Mouse (Mus musculus): ENCODE data around the gene Gatad1.
A peak's percentile ranks its signal among the peaks of the same experiment; 100 is the strongest.
"Not testable (repeated sequence)": the region's sequence is repeated elsewhere in the genome, so short reads cannot be mapped to it uniquely, and the experiment has no call there.

The Gatad1 gene

GRCm38 (mm10) chr5:3633951-3634350 is 23.0 kb downstream of the Gatad1 start:
- DNase-seq (ENCODE audit: low read depth) = no peak

GRCm38 (mm10) chr5:3633315-3633714 is 23.7 kb downstream of the Gatad1 start:
- DNase-seq (ENCODE audit: low read depth) = no peak

- no peak for DNase-seq (ENCODE audit: low read depth)
Measured at GRCm38 (mm10) chr5:3632285-3632684, 24.7 kb downstream of the Gatad1 start.

- DNase-seq (ENCODE audit: low read depth) = no peak
Measured at GRCm38 (mm10) chr5:3631512-3632271, 25.3 kb downstream of the Gatad1 start.

- no peak for DNase-seq (ENCODE audit: low read depth)
Measured at GRCm38 (mm10) chr5:3630055-3630454, 26.9 kb downstream of the Gatad1 start.

GRCm38 (mm10) chr5:3620486-3620885 is 36.5 kb downstream of the Gatad1 start:
- DNase-seq (ENCODE audit: low read depth) = no peak

GRCm38 (mm10) chr5:3611835-3612234 is 45.1 kb downstream of the Gatad1 start:
- not testable (repeated sequence) for DNase-seq (ENCODE audit: low read depth)

GRCm38 (mm10) chr5:3609241-3609640 is 47.7 kb downstream of the Gatad1 start:
- DNase-seq (ENCODE audit: low read depth) = no peak

GRCm38 (mm10) chr5:3607114-3607513 is 49.9 kb downstream of the Gatad1 start:
- no peak for DNase-seq (ENCODE audit: low read depth)

- no peak for DNase-seq (ENCODE audit: low read depth)
Measured at GRCm38 (mm10) chr5:3600790-3601189, 56.2 kb downstream of the Gatad1 start.

- no peak for DNase-seq (ENCODE audit: low read depth)
Measured at GRCm38 (mm10) chr5:3600298-3600697, 56.7 kb downstream of the Gatad1 start.

GRCm38 (mm10) chr5:3598766-3599165 is 58.2 kb downstream of the Gatad1 start:
- no peak for DNase-seq (ENCODE audit: low read depth)

- DNase-seq (ENCODE audit: low read depth) = no peak
Measured at GRCm38 (mm10) chr5:3597171-3597570, 59.8 kb downstream of the Gatad1 start.

GRCm38 (mm10) chr5:3596399-3596766 is 60.6 kb downstream of the Gatad1 start, which contains the start of gene Rbm48:
Rbm48 (minus strand) TSS chr5:3596585.
- DNase-seq (ENCODE audit: low read depth) = peak; percentile 58

- peak; percentile 95 for DNase-seq (ENCODE audit: low read depth)
Measured at GRCm38 (mm10) chr5:3595693-3596398, 61.1 kb downstream of the Gatad1 start, which contains the start of gene Pex1. Pex1 (plus strand) TSS chr5:3596066.
